Mouse (Mus musculus): ENCODE measurements at regions not wholly inside any gene's neighbourhood (a gene's known extent, or its start where the extent isn't known, plus 50 kb on each side); places are given as distances from the start of the nearest gene placed in this dataset.

DNA sequence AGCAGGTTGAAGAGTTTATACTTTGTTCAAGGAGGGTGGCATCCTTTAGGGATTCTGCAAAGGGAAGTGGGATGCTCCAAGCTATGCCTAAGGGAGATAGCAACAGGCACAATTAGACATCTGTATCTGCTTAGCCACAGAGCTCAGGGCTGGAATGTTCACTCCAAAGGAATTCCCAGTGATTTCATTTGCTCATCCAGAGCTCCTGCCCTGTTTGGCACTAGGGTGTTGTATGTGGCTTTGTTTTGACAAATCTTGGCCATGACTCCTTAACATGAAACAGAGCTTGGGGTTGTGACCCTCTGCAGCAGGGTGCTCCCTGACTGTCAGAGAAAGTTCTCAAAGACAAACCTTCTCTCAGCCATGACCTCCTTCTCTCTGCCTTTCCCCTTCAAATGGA, 194.8 kb upstream of the 1810046K07Rik start:
- in situ Hi-C loops (cut with MboI, MseI), result no loop called here

DNA sequence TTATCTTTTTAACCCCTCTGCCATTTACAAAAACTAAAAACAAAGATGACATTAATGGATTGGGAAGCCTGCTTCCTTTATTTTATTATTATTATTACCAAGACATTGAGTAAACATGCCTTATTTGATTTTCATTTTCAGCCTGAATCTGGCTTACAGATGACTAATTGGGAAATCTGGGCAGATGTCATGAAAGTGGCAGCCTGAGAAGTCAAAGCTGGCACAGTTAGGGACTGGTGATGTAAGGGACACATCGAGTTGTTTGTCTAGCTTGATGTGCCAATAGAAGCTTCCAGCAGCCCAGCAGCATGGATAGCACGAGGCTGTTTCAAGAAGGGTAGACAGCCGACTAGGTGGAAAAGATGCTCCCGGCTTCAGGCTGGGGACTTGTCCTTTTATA, 197.2 kb upstream of the 1810046K07Rik start:
- in situ Hi-C loops (cut with MboI, MseI), result no loop called here

DNA sequence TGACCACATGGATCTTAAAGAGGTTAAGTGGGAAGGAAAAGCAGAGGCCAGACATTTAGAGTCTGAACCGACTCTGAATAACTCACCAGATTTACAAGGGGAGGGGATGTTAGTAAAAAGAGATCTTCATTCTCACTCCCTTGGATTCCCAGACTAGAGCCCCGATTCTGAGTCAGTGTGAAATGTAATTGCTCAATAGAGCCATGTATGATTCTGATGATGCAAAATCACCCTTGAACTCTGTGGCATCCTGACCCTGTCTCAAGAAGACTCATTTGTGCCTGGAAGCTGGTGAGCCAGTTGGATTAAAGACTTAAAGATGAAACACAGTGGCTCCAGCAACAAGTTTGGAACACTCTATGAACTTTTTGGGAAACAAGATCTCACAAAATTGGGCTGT, 210.2 kb upstream of the 1810046K07Rik start:
- in situ Hi-C loops (cut with MboI, MseI), result loop anchor here (10.0 kb wide), 1 partner anchor 1624 kb away; no protein-coding TSS in a partner anchor

DNA sequence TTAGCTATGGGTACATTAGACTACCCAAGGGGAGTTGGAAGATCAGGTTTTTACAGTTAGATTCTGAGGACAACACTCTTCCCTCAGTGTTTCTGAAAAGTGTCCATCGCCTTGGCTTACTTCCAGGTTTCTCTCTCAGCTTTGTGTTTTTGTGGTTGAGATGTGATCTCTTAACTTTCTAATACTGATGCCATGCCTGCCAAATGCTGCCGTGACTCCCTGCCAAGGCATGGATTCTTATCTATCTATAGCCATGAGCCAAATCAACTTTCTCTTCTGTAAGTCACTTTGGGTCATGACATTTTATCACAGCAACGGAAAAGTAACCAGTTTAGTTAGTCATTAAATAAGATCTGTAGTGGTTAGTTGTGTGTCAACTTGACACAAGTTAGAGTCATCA, 213.2 kb upstream of the 1810046K07Rik start:
- in situ Hi-C loops (cut with MboI, MseI), result loop anchor here (5.0 kb wide), 1 partner anchor 50 kb away; no protein-coding TSS in a partner anchor

DNA sequence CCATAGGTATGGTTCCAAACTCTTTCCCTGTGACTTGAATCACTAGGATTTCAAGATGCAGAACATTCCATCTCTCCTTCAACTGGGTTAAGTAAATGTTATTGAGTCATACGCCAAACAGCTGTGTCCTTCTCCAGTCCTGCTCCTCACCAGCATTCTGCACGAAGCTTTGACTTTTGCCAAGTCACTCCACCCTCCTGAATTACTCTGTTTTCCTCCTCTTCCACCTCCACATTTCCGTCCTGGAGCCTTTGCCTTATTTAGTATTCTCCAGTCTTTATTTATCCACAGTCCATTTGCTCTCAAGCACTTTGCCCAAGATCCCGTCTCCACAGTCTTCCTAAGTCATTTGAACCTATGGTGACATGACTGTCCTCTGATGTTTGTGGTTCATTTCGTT, 193.1 kb upstream of the Arhgap20 start:
- in situ Hi-C loops (cut with MboI, MseI), result no loop called here

DNA sequence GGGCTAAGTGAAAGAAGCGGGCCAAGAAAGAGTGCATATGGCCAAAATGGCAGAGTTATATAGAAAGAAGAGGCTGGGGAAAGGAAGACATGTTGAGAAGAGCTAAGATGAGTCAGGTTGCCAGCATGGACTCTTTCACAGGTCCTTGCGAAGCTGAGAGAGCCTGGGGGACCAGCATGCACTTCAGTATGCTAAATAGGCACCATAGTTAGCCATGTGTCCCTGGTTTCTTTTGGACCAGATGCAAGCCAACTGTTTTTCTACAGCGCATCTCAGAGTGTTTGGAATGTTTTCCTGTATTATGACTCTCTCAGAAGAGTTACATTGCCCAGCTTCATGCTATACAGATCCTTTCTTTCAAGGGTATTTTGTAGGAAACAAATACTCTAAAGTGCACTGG, 183.5 kb upstream of the Arhgap20 start:
- in situ Hi-C loops (cut with MboI, MseI), result no loop called here

DNA sequence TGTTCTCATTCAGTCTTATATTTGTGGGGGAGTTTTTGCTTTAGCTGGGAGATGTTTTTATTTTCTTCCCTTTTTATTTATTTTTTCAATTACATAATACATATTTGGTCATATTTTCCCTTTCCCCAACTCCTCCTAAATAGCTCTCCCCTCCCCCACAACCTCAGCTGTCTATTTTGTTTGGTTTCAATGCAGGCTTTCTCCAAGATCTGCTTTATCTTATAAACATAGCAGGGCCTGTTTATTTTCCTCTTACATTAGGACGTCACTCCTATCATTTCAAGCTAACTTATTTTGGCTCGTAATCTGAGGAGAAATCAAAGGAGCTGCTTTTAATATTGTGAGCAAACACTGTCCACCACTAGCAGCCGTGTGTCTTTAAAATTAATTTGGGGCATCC, 171.4 kb upstream of the Arhgap20 start:
- in situ Hi-C loops (cut with MboI, MseI), result loop anchor here (5.0 kb wide), 2 partner anchors 49 to 51 kb away; no protein-coding TSS in a partner anchor

DNA sequence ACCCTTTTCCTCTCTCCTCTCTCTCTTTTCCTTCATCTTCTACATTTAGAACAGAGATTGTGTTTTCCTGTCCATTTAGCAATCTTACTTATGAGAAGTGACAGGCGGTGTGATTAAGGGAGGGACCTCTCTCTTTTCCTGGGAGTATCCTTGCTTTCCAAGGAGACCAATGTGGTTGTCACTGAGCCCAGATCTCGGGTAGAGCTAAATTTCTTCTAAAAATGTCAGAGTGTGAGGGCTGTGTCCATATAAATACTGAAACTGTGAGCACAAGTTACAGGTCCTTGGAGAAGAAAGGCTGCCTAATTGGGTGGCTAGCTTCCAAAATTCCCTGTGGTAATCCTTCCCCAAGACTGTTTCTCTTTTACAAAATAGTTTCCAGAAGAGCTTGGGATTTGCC, 166.4 kb upstream of the Arhgap20 start:
- in situ Hi-C loops (cut with MboI, MseI), result no loop called here

DNA sequence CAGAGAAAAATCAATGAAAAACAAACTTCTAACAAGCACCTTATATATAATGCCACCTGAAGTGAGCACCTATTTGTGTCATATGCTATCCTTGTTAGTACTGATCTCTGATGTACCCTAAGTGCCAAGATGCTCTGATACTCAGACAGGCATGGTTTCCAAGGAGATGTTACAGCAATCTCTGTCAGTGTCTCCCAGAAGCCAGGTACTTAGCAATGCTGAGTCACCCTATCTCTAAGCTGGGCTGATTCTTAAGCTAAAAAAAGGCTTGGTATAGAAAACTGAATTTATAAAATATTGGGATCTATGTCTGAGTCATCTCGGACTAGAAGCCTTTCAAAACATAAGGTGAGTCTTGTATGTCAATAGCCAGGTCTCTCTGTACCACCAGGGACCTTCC, 157.0 kb upstream of the Arhgap20 start:
- in situ Hi-C loops (cut with MboI, MseI), result no loop called here

DNA sequence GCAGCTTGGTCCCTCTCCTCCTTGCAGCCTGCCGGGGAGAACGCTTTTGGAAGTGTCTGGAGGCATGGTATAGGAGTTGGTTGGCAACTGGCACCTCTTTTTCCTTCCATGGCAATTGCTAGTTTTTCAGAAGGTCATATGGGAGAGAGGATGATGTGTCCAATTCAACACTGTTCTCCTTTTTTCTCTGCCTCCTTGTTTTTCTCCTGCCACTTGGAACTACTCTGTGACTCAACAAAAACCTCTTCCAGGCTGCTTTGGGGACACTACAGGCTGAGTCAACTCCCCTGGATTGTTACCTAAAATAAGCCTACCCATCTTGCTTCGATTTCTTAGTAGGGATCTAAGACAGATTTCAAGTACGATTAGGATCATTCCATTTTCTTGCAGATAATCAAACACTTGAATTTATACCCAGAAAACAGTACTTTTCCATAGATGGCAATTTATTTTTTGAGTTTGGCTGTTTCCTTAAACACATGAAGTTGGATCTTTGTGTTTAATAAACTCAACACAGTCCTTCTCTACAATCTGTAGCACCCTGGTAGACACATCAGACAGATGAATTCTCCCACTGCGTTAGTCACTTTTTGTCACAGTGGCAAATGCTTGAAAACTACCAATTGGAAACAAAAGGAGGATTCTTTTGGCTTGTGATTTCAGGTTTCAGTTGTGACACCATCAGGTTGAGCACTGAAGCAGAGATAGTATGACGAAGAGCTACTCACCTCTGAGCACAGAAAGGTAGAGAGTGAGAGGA, 156.3 kb upstream of the Arhgap20 start:
- in situ Hi-C loops (cut with MboI, MseI), result no loop called here

DNA sequence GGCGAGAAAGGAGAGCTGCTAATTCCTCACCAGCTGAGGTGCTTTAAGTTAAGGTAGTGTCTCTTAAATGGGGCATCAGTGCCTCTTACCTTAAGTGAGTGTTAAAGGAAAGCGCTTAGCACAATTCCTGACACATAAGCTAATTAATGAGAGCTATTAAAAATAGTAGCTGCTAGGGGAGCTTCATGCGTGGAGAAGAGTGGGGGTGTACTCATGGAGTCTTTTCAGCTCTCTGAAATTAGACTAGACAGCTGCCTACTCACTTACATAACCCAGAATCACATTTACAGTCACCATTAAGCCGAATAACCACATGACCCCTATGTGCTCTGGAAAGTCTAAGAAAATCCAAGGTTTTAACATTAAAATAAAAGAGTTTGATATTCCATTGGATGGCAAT, 139.0 kb upstream of the Arhgap20 start:
- in situ Hi-C loops (cut with MboI, MseI), result no loop called here

DNA sequence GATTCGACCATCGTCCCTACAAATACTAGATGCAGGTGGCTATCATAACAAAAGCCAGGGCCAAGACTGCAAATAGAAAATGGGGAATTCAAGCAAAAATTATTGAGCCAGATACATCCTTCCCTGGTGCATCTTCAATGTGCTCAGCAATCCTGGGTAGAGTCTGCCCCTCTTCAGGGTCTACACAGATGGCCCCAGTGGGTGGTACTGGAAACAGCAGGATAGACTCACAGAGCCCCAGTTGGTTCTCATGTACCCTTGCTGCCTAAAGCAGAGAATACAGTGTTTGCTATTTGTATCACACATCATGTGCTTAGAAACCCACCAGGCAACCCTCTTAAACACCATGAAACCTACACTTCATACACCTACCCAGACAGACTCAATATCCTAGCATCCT, 129.0 kb upstream of the Arhgap20 start:
- in situ Hi-C loops (cut with MboI, MseI), result no loop called here

DNA sequence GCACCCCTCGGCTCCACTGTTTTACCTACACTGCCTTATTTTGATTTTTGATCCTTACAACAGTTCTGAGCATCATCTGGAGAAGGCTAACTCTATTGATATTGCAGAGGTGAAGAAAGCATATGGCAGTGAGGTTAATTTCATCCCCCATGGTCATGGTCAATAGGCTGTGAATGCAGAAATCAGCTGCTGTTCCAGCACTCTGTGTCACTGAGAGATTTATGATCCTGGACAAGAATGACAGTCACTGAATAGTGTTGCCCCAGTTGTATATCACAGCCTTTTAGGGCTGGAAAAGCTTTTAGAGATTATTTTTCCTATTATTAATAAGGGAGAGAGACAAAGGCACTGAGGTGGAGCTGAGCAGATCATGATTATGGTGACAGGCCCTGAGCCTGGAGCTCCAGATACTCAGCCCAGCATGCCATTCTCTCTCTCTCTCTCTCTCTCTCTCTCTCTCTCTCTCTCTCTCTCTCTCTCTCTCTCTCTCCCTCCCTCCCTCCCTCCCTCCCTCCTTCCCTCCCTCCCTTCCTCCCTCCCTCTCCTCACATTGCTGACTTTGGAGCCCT, 128.5 kb upstream of the Arhgap20 start:
- in situ Hi-C loops (cut with MboI, MseI), result no loop called here

DNA sequence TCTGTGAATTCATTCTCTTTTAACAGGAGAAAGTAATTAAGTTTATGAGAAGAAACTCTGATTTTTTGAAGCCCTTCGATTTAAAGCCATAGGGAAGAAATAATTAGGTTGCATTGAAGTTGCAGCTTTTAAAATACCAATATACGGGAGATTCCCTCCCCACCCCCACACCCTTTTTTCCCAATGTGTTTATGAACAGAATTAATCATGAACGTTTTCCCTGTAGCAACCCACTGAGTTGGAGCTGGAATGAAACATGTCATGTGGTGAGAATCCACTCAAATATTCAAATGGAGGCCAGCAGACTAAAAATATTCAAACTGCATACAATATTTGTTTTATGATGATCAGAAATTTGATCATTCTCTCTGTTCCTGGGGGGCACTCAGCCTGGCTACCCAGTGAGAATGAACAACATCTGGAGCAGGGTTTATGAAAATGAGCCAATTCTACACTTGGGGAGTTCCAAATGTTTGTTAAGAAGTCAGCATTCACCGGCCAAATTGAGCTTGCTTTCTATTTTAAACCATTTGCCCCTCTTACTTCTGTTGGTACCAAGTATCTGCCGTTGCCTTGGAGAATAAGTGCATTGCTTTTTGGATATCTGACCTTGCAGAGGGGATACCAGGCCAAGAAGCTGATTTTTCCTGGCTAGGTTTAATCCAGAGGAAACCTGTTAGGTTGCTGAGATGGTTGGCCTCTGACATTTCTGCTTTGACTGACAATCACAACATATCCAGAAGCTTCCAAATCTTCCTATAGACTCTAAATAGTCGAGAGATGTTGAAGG, 127.8 kb upstream of the Arhgap20 start:
- in situ Hi-C loops (cut with MboI, MseI), result no loop called here

DNA sequence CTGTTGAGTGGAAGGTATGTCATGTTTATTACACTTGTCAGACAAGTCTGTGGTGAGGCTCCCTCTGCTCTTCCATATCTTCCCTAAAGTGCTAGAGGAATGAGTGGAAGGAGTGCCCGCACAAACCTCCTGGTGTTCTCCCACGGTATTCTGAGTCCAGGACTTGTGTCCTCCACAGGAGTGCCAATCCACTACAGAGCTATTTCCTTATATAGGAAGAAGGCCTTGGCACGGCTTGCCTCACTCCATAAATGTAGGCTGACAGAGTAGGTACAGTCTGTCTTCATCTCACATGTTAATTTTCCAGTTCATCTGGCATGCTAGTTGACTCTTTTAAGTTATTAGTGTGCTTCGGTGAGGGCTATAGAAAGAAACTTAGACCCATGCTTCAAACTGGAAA, 123.4 kb upstream of the Arhgap20 start:
- in situ Hi-C loops (cut with MboI, MseI), result loop anchor here (5.0 kb wide), 1 partner anchor 49 kb away; no protein-coding TSS in a partner anchor

DNA sequence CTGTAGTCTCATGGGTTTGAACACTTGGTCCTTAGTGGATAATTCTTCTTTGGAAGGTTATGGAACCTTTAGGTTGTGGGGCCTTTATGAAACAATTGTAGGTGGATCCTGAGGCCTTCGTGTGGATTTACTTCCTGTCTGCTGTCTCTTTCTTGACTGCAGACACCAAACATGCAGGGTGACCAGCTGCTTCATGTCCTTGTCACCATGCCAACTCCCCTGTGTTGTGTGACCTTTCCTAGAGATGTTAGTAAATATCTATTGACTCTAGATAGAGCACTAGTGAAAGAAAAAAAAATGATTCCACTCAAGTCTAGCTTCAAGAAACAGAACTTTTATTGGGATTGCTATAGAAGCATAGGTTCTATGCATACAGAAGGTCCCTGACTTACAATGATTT, 119.7 kb upstream of the Arhgap20 start:
- in situ Hi-C loops (cut with MboI, MseI), result loop anchor here (5.0 kb wide), 1 partner anchor 92 kb away; no protein-coding TSS in a partner anchor

DNA sequence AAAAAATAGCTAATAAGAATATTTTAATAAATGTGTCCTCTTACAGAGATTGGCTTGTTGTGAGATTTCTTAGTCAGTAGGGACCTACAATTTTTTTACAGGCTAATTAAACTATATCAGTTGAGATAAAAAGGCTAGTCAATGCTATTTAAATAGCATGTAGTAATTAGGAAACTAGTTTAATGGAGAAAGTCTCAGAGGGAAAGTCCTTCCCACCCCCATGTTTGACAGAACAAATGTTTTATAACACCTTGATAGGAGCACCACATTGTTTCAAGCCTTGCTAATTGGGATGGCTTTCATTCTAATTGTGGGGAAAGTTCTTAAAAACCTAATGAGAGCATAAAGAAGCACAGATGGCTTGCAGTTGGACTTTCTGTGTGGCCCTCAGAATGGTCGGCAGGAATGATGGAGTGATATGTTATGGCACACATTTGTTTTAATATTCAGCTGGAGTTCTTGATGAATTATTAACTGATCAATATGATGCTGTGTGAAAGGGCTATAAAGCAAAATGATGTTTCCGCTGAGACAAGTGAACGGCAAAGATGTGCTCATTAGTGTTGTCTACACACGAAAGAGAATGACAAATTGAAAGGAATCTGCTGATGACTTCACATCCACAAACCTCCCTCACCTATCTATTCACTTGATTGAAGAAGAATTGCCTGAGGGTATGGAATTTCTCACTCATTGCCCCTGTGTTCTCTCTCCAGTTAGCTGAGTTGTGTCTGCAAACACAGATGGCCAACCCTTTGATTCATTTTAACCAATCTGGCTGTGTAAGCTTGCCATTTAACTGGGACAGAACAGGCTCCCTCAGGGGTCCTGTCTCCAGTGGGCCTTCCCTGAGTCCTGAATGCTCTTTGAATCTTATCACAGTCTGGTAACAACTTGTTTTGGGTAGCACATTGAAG, 111.5 kb upstream of the Arhgap20 start:
- in situ Hi-C loops (cut with MboI, MseI), result no loop called here

DNA sequence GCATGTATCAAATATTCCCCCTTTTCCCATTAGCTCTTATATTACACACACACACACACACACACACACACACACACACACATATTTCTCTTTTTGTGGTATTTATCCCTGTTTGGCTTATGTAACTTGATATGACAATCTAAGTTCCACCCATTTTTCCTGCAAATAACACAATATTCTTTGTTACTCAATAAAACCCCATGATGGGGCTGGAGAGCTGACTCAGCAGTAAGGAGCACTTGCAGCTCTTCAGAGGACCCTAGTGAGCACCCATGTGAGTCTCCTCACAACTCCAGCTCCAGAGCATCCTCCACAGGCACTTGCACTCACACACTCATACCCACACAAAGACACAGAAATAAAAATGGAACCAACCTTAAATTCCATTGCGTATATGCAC, 110.5 kb upstream of the Arhgap20 start:
- in situ Hi-C loops (cut with MboI, MseI), result no loop called here

DNA sequence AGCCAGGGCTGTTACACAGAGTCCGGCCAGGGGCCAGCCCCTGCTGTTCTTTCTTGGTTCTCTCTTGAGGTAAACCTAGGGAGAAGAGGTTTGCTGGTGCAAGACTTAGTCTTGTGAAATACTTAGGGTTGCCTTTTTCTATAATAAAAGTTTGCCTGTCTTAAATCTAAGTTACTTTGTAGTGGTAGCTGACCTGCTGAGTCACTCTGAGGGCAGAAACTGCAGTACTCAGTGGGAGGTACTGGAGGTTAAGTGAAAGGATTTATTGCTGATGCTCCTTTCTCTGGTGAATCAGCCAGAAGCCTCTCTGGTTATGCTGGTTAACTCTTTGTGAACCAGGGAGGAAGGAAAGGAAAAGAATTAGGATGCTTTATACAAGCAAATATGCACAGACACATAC, 107.3 kb upstream of the Arhgap20 start:
- in situ Hi-C loops (cut with MboI, MseI), result no loop called here

DNA sequence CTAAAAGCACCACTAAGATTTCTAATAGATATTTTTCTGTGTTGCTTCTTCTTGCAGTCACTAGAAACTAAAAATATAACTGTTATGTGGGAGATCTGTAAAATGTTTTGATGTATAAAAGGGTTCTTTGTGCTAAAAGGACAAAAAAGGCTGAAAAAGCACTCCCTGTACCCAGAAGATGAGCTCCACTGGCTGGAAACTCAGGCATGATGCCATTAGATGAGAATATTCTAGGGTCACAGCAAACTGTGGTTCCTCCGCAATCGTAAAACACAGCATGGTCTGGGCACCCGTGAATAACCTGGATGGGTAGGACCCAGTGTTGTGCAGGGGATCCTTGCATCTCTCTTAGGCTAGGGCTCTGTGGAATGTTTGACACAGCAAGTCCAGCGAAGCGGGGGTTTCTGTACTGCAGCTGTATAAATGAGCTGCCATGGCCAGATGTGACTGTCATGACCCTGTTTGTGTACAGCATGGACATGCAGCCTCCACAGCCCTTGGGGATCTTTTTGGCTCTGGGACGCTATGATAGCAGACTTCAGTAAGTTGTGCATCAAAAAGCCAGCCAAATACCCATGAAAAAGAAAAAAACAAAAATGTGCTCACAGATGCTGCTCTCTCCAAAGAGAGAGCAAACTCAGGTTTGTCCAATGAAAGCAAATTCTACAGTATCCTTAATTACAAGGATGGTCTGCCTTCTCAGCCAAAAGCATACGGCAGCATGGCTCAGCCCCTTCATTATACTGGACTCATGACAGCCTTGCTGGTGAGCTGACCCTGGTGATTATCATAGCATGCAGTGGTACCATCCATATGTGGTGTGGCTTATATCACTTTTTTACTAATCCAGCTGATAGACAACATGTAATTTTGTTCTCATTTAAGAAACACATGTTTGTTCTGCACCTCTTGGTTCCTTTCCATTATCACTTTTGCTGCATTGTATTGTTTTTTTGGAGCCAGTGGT, 103.9 kb upstream of the Arhgap20 start:
- in situ Hi-C loops (cut with MboI, MseI), result no loop called here
